Mouse (Mus musculus) bone marrow, adult 2 months (tissue): Measurements from ENCODE around the gene Hoxc11. TPM values are rescaled to one million over a fixed set of nuclear protein-coding genes. Genes with fewer than 3 reads are reported as not detected.

Experiments used
- H3K27ac ChIP-seq: fragments of 200-500 bp; 2 replicates; pipeline ENCODE4 v1.5.1; 2012; ENCODE audit warnings: low read depth, mild to moderate bottlenecking, control low read depth, inconsistent platforms, low read length; ENCODE audit not compliant: control insufficient read depth, poor library complexity, insufficient read depth
- H3K4me1 ChIP-seq: fragments of 200-500 bp; 2 replicates; pipeline ENCODE4 v1.6.1; 2011; ENCODE audit warnings: low read length; ENCODE audit not compliant: control insufficient read depth, insufficient read depth
- H3K4me3 ChIP-seq: fragments of 200-500 bp; replicated peaks from 2 replicates; pipeline ENCODE3; 2011; ENCODE audit warnings: mild to moderate bottlenecking, low read depth, low read length, control low read depth; ENCODE audit not compliant: control insufficient read depth
- CTCF ChIP-seq: fragments of 200-500 bp; IDR thresholded peaks from 2 replicates; pipeline ENCODE4 v1.5.1; 2011; ENCODE audit warnings: low read length, control low read depth; ENCODE audit not compliant: control insufficient read depth, insufficient read depth
- POLR2A ChIP-seq: fragments of 200-500 bp; IDR thresholded peaks from 2 replicates; pipeline ENCODE4 v1.6.1; 2011; ENCODE audit warnings: low read depth, mild to moderate bottlenecking, control low read depth, low read length, borderline replicate concordance; ENCODE audit not compliant: control insufficient read depth
- WGBS: fragments of 180-500 bp; shearing (Covaris S2); methylation state at CpG from one replicate; pipeline ENCODE4 v1.1.7; 2018; 5-methylcytosine and 5-hydroxymethylcytosine counted together
- polyA plus RNA-seq: library from polyadenylated mRNA; stranded (reverse); fragments of >200 nt; gene quantifications from 2 replicates; pipeline ENCODE4 v1.2.4, GENCODE M21; 2011; ENCODE audit warnings: low replicate concordance; ENCODE audit not compliant: missing spikeins, insufficient read depth, insufficient read length

The Hoxc11 gene
- polyA plus RNA-seq, 1 experiment = not detected

- 5% methylated on average over 27 of the region's 27 CpGs for WGBS
- H3K4me3 ChIP-seq = no peak within 1 kb of the TSS
- H3K4me1 ChIP-seq = no peaks in the 10 kb centered on the region
- H3K27ac ChIP-seq = no peak within 1 kb of the TSS
- no peak for TF ChIP-seq CTCF
- no peak for TF ChIP-seq POLR2A
These were observed 12.6 kb downstream of the Hoxc11 start, which contains the start of gene Hoxc10 for GRCm38 (mm10) chr15:102966776-102967311. TSS of gene Hoxc10 (plus strand) at chr15:102966796.

GRCm38 (mm10) chr15:102967312-102967510 is 13.0 kb downstream of the Hoxc11 start, which contains the start of gene Hoxc5:
TSS of gene Hoxc5 (plus strand) at chr15:102967443.
- Histone ChIP-seq H3K4me3 (no peak within 1 kb of the TSS), H3K27ac (no peak within 1 kb of the TSS), H3K4me1 (no peaks in the 10 kb centered on the region)
- no peak for TF ChIP-seq CTCF
- no peak for TF ChIP-seq POLR2A
- WGBS = 7% methylated on average over 12 of the region's 12 CpGs

GRCm38 (mm10) chr15:102967511-102968397 is 13.5 kb downstream of the Hoxc11 start:
- Histone ChIP-seq H3K27ac (no peak overlapping the region), H3K4me1 (no peaks in the 10 kb centered on the region), H3K4me3 (no peak overlapping the region)
- TF ChIP-seq POLR2A = no peak
- TF ChIP-seq CTCF = no peak
- WGBS = 9% methylated on average over 34 of the region's 34 CpGs

GRCm38 (mm10) chr15:102969296-102969695 is 15.1 kb downstream of the Hoxc11 start:
- Histone ChIP-seq H3K27ac (no peak overlapping the region), H3K4me1 (no peaks in the 10 kb centered on the region), H3K4me3 (no peak overlapping the region)
- WGBS = 44% methylated on average over 1 of the region's 1 CpGs
- TF ChIP-seq POLR2A (no peak), CTCF (no peak)

GRCm38 (mm10) chr15:102970740-102971139 is 16.5 kb downstream of the Hoxc11 start:
- Histone ChIP-seq H3K4me3 (no peak overlapping the region), H3K27ac (no peak overlapping the region), H3K4me1 (no peaks in the 10 kb centered on the region)
- TF ChIP-seq POLR2A = no peak
- no peak for TF ChIP-seq CTCF
- WGBS = under 1% methylated on average over 12 of the region's 12 CpGs

- 4% methylated on average over 21 of the region's 21 CpGs for WGBS
- no peak overlapping the region for H3K27ac ChIP-seq
- TF ChIP-seq CTCF (no peak), POLR2A (no peak)
- no peak overlapping the region for H3K4me3 ChIP-seq
- no peaks in the 10 kb centered on the region for H3K4me1 ChIP-seq
These were observed 18.0 kb downstream of the Hoxc11 start for GRCm38 (mm10) chr15:102972254-102972653.

- H3K27ac ChIP-seq = no peak overlapping the region
- TF ChIP-seq CTCF = no peak
- no peak for TF ChIP-seq POLR2A
- H3K4me3 ChIP-seq = no peak overlapping the region
- 8% methylated on average over 6 of the region's 6 CpGs for WGBS
- H3K4me1 ChIP-seq = no peaks in the 10 kb centered on the region
These were observed 18.5 kb downstream of the Hoxc11 start for GRCm38 (mm10) chr15:102972753-102973152.

- no peak overlapping the region for H3K27ac ChIP-seq
- TF ChIP-seq POLR2A = no peak
- WGBS = 17% methylated on average over 7 of the region's 7 CpGs
These were observed 20.8 kb downstream of the Hoxc11 start for GRCm38 (mm10) chr15:102975034-102975433.

More at GRCm38 (mm10) chr15:102975034-102975433, 20.8 kb downstream of the Hoxc11 start:
- Histone ChIP-seq H3K4me3 (no peak overlapping the region), H3K4me1 (no peaks in the 10 kb centered on the region)
